Mouse (Mus musculus) stomach, embryonic 14.5 days (tissue): Measurements from ENCODE around the gene Gm7954. TPM values are rescaled to one million over a fixed set of nuclear protein-coding genes. Genes with fewer than 3 reads are reported as not detected.
"Not testable (repeated sequence)": the region's sequence is repeated elsewhere in the genome, so short reads cannot be mapped to it uniquely, and the experiment has no call there.

ENCODE experiments used
- ATAC-seq: fragments of 200-750 bp; cut with Nextera tagmentation; 2 replicates; pipeline ENCODE4 v1.8.0; 2017; ENCODE audit warnings: low read depth, moderate TSS enrichment; ENCODE audit not compliant: insufficient number of reproducible peaks, insufficient read depth, low FRiP score
- H3K27ac ChIP-seq: fragments of 300-500 bp; sonication (generic); 2 replicates; pipeline ENCODE4 v1.5.1; 2014; ENCODE audit warnings: mild to moderate bottlenecking, low read length, moderate library complexity, mixed read lengths
- H3K27me3 ChIP-seq: fragments of 300-500 bp; sonication (generic); 2 replicates; pipeline ENCODE4 v1.6.1; 2014; ENCODE audit warnings: low read length, control low read depth, mixed read lengths; ENCODE audit not compliant: control insufficient read depth, insufficient read depth
- H3K36me3 ChIP-seq: fragments of 300-500 bp; sonication (generic); 2 replicates; pipeline ENCODE4 v1.6.1; 2014; ENCODE audit warnings: mild to moderate bottlenecking, control low read depth, low read length, moderate library complexity, mixed read lengths; ENCODE audit not compliant: control insufficient read depth, insufficient read depth
- H3K4me1 ChIP-seq: fragments of 300-500 bp; sonication (generic); 2 replicates; pipeline ENCODE4 v1.6.1; 2014; ENCODE audit warnings: low read length, control low read depth, mixed read lengths; ENCODE audit not compliant: control insufficient read depth, insufficient read depth
- H3K4me2 ChIP-seq: fragments of 300-500 bp; sonication (generic); replicated peaks from 2 replicates; pipeline ENCODE4 v1.6.1; 2014; ENCODE audit warnings: low read depth, low read length, control low read depth
- H3K4me3 ChIP-seq: fragments of 300-500 bp; sonication (generic); 2 replicates; pipeline ENCODE4 v1.5.1; 2014; ENCODE audit warnings: low read depth, low read length, control low read depth
- H3K9ac ChIP-seq: fragments of 300-500 bp; sonication (generic); replicated peaks from 2 replicates; pipeline ENCODE4 v1.6.1; 2014; ENCODE audit warnings: low read depth, mild to moderate bottlenecking, control low read depth, low read length, moderate library complexity, mixed read lengths
- H3K9me3 ChIP-seq: fragments of 300-500 bp; sonication (generic); 2 replicates; pipeline ENCODE4 v1.6.1; 2016; ENCODE audit warnings: low read depth, low read length, control low read depth; ENCODE audit not compliant: control insufficient read depth
- WGBS: fragments of 180-500 bp; shearing (Covaris S2); extraction: QIAGEN DNeasy Blood & Tissue Kit; methylation state at CpG from one replicate; pipeline ENCODE4 v1.1.7; 2014; 5-methylcytosine and 5-hydroxymethylcytosine counted together
- polyA plus RNA-seq: library from polyadenylated mRNA; unstranded; fragments of >200 nt; fragmentation: Nextera tagmentation; extraction: Ambion mirVana; gene quantifications from 2 replicates; pipeline ENCODE4 v1.2.1, GENCODE M21; 2014

Gm7954 gene
- polyA plus RNA-seq, result not detected in 2 replicates

DNA sequence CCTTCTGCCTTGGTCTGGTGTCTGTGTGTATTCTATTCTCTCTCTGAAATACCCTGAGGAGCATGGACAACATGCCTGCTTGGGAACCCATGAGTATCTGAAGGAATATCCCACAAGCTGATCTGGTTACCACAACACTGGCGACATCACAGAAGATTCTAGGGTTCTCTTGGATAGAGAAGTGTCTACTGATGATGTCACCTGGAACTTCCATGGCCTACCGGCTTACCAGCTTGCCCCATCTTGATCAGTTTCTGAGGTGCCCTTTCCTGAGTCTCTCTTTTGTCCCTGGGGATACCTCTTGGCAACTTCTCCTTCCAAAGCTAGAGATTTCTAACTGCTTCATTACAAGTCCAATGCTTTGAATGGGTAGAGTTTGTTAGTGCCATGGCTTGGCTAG lies at the start of gene Gm7954:
Gene Gm7954, minus strand, starts transcription at position 101 of the 400 bp plus-strand sequence.
- not testable (repeated sequence) for H3K36me3 ChIP-seq, H3K4me3 ChIP-seq, H3K27me3 ChIP-seq, H3K27ac ChIP-seq, H3K9me3 ChIP-seq, H3K4me1 ChIP-seq, ATAC-seq, H3K4me2 ChIP-seq, H3K9ac ChIP-seq
- WGBS, result no CpG with 5 or more reads among the region's 2 CpGs

DNA sequence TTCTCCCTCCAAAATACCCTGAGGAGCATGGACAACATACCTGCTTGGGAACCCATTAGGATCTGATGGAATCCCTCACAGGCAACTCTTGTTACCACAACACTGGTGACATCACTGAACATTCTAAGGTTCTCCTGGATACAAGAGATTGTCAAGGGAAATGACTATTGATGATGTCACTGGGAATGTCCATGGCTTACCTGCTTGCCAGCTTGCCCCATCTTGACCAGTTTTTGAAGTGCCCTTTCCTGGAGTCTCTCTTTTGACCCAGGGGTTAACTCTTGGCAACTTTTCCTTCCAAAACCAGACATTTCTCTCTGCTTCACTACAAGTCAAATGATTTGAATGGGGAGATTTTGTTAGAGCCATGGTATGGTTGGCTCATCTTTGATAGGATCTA lies 36.1 kb upstream of the Gm7954 start, which contains the start of gene Gm3486:
Gene Gm3486, minus strand, starts transcription at position 101 of the 400 bp plus-strand sequence.
- ATAC-seq, H3K9ac ChIP-seq: not testable (repeated sequence)

DNA sequence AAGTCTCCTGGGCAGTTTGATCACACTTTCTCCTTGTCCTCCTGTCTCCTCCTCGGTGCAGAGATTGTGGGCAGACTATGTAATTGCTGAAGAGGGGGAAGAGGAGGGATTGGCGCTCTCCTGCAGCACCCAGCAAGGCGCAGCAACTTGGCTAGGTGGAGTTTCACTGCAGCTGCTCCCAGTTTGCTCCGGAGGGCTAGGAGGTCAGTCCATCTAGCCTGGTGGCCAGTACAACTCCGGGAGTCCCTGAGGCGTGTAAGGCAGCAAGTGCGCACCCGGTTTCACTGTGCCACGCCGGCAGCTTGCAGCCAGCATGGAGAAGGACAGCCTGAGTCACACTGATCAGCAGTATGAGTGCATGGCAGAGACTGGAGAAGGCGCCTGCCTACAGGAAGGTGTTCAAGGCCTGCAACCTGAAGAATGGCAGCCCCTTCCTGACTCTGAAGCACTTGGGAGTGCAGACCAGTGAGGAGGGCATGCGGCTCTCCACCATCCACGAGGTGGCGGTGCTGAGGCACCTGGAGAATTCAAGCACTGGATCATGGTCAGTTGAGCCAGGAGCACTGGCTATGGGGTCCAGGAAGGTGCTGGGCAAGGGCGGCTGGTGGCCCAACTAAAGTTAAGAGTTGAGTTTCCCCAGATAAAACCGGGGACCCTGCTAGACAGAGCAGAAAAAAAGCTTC lies 27.8 kb downstream of the Gm7954 start:
- not testable (repeated sequence) for H3K4me3 ChIP-seq, H3K27ac ChIP-seq, H3K4me2 ChIP-seq, H3K4me1 ChIP-seq, ATAC-seq, H3K9me3 ChIP-seq, H3K27me3 ChIP-seq, H3K36me3 ChIP-seq, H3K9ac ChIP-seq
- 15% methylated on average over 10 of the region's 16 CpGs for WGBS

More for the DNA sequence above, 36.1 kb upstream of the Gm7954 start, which contains the start of gene Gm3486:
- not testable (repeated sequence) for H3K4me1 ChIP-seq, H3K9me3 ChIP-seq, H3K4me2 ChIP-seq, H3K36me3 ChIP-seq, H3K27ac ChIP-seq, H3K4me3 ChIP-seq, H3K27me3 ChIP-seq

DNA sequence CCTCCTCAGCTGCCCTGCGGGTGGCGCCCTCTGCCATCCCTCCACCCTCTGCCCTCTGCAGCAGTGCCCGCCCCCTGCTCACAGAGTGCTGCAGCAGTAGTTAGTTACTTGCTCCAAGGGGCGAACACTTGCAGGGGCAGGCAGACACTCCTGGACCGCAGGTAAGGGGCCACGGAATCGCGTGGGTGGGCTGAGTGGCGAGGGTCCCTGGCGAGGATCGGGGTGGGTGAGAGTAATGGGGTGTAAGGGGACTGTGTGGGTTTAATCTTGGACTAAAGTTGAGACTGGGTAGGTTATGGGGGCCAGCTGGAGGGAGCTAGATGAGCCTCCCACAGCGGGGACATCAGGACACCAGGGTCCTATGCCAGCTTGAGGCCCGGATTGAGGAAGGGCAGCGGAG lies 28.6 kb downstream of the Gm7954 start:
- not testable (repeated sequence) for ATAC-seq, H3K36me3 ChIP-seq
- WGBS, result 22% methylated on average over 14 of the region's 14 CpGs

DNA sequence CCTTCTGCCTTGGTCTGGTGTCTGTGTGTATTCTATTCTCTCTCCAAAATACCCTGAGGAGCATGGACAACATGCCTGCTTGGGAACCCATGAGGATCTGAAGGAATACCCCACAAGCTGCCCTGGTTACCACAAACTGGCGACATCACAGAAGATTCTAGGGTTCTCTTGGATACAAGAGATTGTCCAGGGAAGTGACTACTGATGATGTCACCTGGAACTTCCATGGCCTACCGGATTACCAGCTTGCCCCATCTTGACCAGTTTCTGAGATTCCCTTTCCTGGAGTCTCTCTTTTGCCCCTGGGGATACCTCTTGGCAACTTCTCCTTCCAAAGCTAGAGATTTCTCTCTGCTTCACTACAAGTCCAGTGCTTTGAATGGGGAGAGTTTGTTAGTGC lies 45.1 kb downstream of the Gm7954 start, which contains the start of gene Gm6482:
Gene Gm6482, minus strand, starts transcription at position 101 of the 400 bp plus-strand sequence.
- ATAC-seq, H3K27ac ChIP-seq, H3K27me3 ChIP-seq, H3K4me3 ChIP-seq, H3K36me3 ChIP-seq, H3K4me2 ChIP-seq, H3K4me1 ChIP-seq, H3K9ac ChIP-seq, H3K9me3 ChIP-seq: not testable (repeated sequence)
- WGBS, result no CpG with 5 or more reads among the region's 2 CpGs

More for the DNA sequence above, 28.6 kb downstream of the Gm7954 start:
- not testable (repeated sequence) for H3K4me1 ChIP-seq, H3K27ac ChIP-seq, H3K9me3 ChIP-seq, H3K4me2 ChIP-seq, H3K4me3 ChIP-seq, H3K9ac ChIP-seq, H3K27me3 ChIP-seq

Other genes with a start within 250 kb of the Gm7954 start
- 0.14 and 0.24 TPM in 2 replicates for gene Gm2832, start 174.7 kb downstream of the Gm7954 start, polyA plus RNA-seq
- not detected in 2 replicates for gene Gm5798, start 104.9 kb downstream of the Gm7954 start, polyA plus RNA-seq
- not detected in 2 replicates for gene Gm7945, start 67.1 kb downstream of the Gm7954 start, polyA plus RNA-seq
- gene Gm6482, start 45.2 kb downstream of the Gm7954 start, polyA plus RNA-seq, result not detected in 2 replicates
- not detected in 2 replicates for gene Gm3486, start 36.0 kb upstream of the Gm7954 start, polyA plus RNA-seq
- gene Gm7970, start 102.1 kb upstream of the Gm7954 start, polyA plus RNA-seq, result not detected in 2 replicates
- not detected in 2 replicates for gene 1700049E17Rik2, start 119.7 kb upstream of the Gm7954 start, polyA plus RNA-seq
- gene Gm3072, start 171.1 kb upstream of the Gm7954 start, polyA plus RNA-seq, result not detected in 2 replicates
- not detected in 2 replicates for gene Gm3676, start 193.0 kb upstream of the Gm7954 start, polyA plus RNA-seq
- not detected in 2 replicates for gene Gm8068, start 248.4 kb upstream of the Gm7954 start, polyA plus RNA-seq